Mouse (Mus musculus) hindbrain, embryonic 15.5 days (tissue): ENCODE results near the gene Hadhb. TPM values are rescaled to one million over a fixed set of nuclear protein-coding genes. Genes with fewer than 3 reads are reported as not detected.

ENCODE experiments used
- ATAC-seq: fragments of 200-750 bp; cut with Nextera tagmentation; 2 replicates; pipeline ENCODE4 v1.8.0; 2017; ENCODE audit warnings: low read depth, moderate number of reproducible peaks, moderate TSS enrichment; ENCODE audit not compliant: low FRiP score
- H3K27ac ChIP-seq: fragments of 300-500 bp; sonication (generic); replicated peaks from 2 replicates; pipeline ENCODE4 v1.5.1; 2015; ENCODE audit warnings: mild to moderate bottlenecking, inconsistent platforms
- H3K27me3 ChIP-seq: fragments of 300-500 bp; sonication (generic); 2 replicates; pipeline ENCODE4 v1.6.1; 2015; ENCODE audit warnings: control low read depth, inconsistent platforms
- H3K36me3 ChIP-seq: fragments of 300-500 bp; sonication (generic); 2 replicates; pipeline ENCODE4 v1.6.1; 2015; ENCODE audit warnings: control low read depth, inconsistent platforms
- H3K4me1 ChIP-seq: fragments of 300-500 bp; sonication (generic); replicated peaks from 2 replicates; pipeline ENCODE4 v1.6.1; 2015; ENCODE audit warnings: control low read depth, inconsistent platforms
- H3K4me2 ChIP-seq: fragments of 300-500 bp; sonication (generic); 2 replicates; pipeline ENCODE4 v1.6.1; 2015; ENCODE audit warnings: moderate library complexity, mild to moderate bottlenecking, inconsistent platforms
- H3K4me3 ChIP-seq: fragments of 300-500 bp; sonication (generic); 2 replicates; pipeline ENCODE4 v1.5.1; 2015; ENCODE audit warnings: mild to moderate bottlenecking, inconsistent platforms
- H3K9ac ChIP-seq: fragments of 300-500 bp; sonication (generic); 2 replicates; pipeline ENCODE4 v1.6.1; 2015; ENCODE audit warnings: inconsistent platforms
- H3K9me3 ChIP-seq: fragments of 300-500 bp; sonication (generic); 2 replicates; pipeline ENCODE4 v1.6.1; 2016; ENCODE audit warnings: control low read depth, inconsistent platforms
- WGBS: fragments of 180-500 bp; shearing (Covaris S2); methylation state at CpG from one replicate; pipeline ENCODE4 v1.1.7; 2015; 5-methylcytosine and 5-hydroxymethylcytosine counted together
- microRNA counts: library from miRNA; unstranded; fragments of <30 nt; microRNA quantifications from one replicate; lab custom pipeline; 2016
- microRNA-seq: library from miRNA; unstranded; fragments of <30 nt; microRNA quantifications from one replicate; pipeline ENCODE4, GENCODE M21; 2016
- polyA plus RNA-seq: library from polyadenylated mRNA; unstranded; fragments of >200 nt; fragmentation: Nextera tagmentation; extraction: Ambion mirVana; gene quantifications from 2 replicates; pipeline ENCODE4 v1.2.1, GENCODE M21; 2015

Hadhb gene
- polyA plus RNA-seq, 1 experiment from 2014 or later, result 56.5 TPM

GRCm38 (mm10) chr5:30220666-30221065, 65.6 kb downstream of the Hadhb start:
- Histone ChIP-seq H3K27me3 (0 out of 2 replicates have a peak, but pooled peaks cover 3% of the 10 kb centered on the region), H3K9ac (no peak overlapping the region), H3K4me2 (no peak overlapping the region), H3K9me3 (no peaks in the 10 kb centered on the region), H3K4me3 (no peak overlapping the region), H3K4me1 (no peaks in the 10 kb centered on the region), H3K27ac (no peak overlapping the region), H3K36me3 (peaks cover 6% of the 10 kb centered on the region; the same call in 1 of the 2 replicates)
- ATAC-seq, result no peak
- 85% methylated on average over 8 of the region's 8 CpGs for WGBS

DNA sequence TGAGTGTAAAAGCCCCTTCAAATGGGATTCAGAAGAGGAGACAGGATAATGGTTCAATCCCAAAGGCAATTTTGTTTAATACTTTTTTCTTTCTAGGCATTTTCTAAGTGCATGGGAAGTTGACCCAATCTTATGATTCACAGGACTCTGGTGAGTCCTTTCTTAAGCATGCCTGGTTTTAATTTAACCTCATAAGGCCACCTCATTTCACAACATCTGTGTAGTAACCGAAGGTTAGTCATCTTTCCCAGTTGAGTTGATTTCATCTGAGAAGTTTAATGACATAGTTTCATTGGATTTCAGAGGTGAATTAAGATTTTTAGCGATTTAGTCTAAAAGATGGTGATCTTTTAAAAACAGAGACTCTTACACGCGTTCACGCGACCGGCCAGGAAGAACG, 67.6 kb downstream of the Hadhb start:
- Histone ChIP-seq H3K4me1 (no peaks in the 10 kb centered on the region), H3K27ac (no peak overlapping the region), H3K9me3 (no peaks in the 10 kb centered on the region), H3K27me3 (no peaks in the 10 kb centered on the region), H3K4me2 (no peak overlapping the region), H3K4me3 (no peak overlapping the region), H3K9ac (no peak overlapping the region), H3K36me3 (peaks cover 6% of the 10 kb centered on the region; the same call in 1 of the 2 replicates)
- ATAC-seq, result no peak
- 96% methylated on average over 8 of the region's 8 CpGs for WGBS

DNA sequence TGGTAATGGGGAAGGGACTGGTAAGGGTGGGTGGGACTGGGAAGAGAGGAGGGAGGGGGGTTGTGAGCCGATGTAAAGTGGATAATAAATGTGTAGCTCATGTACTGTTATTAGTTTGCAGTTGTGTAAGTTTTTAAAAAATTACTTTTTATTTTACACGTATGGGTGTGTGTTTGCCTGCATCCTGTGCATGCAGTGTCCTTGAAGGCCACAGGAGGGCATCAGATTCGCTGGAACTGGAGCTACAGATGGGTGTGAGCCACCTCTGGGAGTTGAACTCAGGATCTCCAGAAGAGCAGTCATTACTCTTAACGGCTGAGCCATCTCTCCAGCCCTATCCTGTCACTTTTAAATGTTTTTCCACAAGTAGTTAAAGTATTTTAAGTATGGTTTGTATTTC, 75.9 kb downstream of the Hadhb start:
- ATAC-seq, result no peak
- H3K9ac ChIP-seq, result no peak overlapping the region
- no peaks in the 10 kb centered on the region for H3K9me3 ChIP-seq
- H3K36me3 ChIP-seq, result no peaks in the 10 kb centered on the region
- peaks cover 30% of the 10 kb centered on the region for H3K4me1 ChIP-seq
- 80% methylated on average over 4 of the region's 4 CpGs for WGBS
- H3K27me3 ChIP-seq, result no peaks in the 10 kb centered on the region
- H3K4me2 ChIP-seq, result no peak overlapping the region
- H3K27ac ChIP-seq, result no peak overlapping the region
- H3K4me3 ChIP-seq, result no peak overlapping the region

- H3K9me3 ChIP-seq, result no peaks in the 10 kb centered on the region
- ATAC-seq, result no peak
These were observed 76.8 kb downstream of the Hadhb start for GRCm38 (mm10) chr5:30231891-30232270.

DNA sequence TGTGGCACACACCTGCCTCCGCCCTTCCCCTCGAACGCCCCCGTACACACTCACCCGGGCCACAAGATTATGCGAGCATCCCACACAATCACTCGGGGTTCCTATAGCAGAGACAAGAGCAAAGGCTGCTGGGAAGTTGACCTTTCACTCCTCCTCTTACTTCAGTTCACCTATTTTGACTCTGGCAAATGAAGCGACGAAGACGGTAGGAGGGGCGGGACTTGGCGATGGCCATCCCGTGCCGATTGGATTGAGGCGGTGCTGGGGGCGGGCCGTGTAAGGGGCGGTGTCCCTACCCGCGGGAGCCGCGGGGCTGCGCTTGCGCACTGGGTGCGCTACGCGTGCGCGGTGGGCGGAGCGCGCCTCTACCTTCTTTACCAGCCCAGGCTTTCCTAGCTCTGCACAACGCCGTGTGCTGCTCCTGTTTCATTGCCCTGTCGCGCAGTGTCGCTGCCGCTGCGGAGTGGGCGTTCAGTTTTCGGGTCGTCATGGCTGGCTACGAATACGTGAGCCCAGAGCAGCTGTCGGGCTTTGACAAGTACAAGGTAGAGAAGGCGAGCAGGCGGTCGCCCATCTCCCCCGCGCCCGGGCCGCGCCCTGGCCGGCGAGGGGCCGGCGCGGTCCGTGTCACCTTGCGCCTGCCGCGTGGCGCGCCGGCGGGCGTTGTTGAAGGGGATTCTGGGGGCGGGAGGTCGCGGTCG, 77.4 kb downstream of the Hadhb start, which contains the start of gene Selenoi:
TSS of gene Selenoi (plus strand) at position 311 of the 701 bp plus-strand sequence.
- H3K36me3 ChIP-seq, result no peaks in the 10 kb centered on the region
- H3K4me2 ChIP-seq, result peak within 1 kb of the TSS; percentile 87
- H3K9ac ChIP-seq, result peak within 1 kb of the TSS; percentile 79
- peak; percentile 100 for ATAC-seq
- no peaks in the 10 kb centered on the region for H3K9me3 ChIP-seq
- peak within 1 kb of the TSS; percentile 80 for H3K4me3 ChIP-seq
- peaks cover 30% of the 10 kb centered on the region for H3K4me1 ChIP-seq
- 3% methylated on average over 71 of the region's 71 CpGs for WGBS
- no peaks in the 10 kb centered on the region for H3K27me3 ChIP-seq
- peak within 1 kb of the TSS; percentile 92 for H3K27ac ChIP-seq

More at GRCm38 (mm10) chr5:30231891-30232270, 76.8 kb downstream of the Hadhb start:
- Histone ChIP-seq H3K4me3 (peak overlapping the region; percentile 80), H3K9ac (peak overlapping the region; percentile 70), H3K4me2 (peak overlapping the region; percentile 87), H3K4me1 (peaks cover 30% of the 10 kb centered on the region), H3K36me3 (no peaks in the 10 kb centered on the region), H3K27me3 (no peaks in the 10 kb centered on the region), H3K27ac (peak overlapping the region; percentile 86)
- 41% methylated on average over 16 of the region's 16 CpGs for WGBS

GRCm38 (mm10) chr5:30233042-30233441, 78.0 kb downstream of the Hadhb start:
- WGBS, result 3% methylated on average over 15 of the region's 15 CpGs
- Histone ChIP-seq H3K4me2 (peak overlapping the region; percentile 87), H3K27me3 (no peaks in the 10 kb centered on the region), H3K27ac (peak overlapping the region; percentile 92), H3K9ac (peak overlapping the region; percentile 79), H3K9me3 (no peaks in the 10 kb centered on the region), H3K4me3 (peak overlapping the region; percentile 80), H3K36me3 (no peaks in the 10 kb centered on the region), H3K4me1 (peaks cover 30% of the 10 kb centered on the region)
- ATAC-seq, result no peak

- no peak for ATAC-seq
- no peaks in the 10 kb centered on the region for H3K9me3 ChIP-seq
These were observed 78.9 kb downstream of the Hadhb start for GRCm38 (mm10) chr5:30233979-30234378.

More at GRCm38 (mm10) chr5:30233979-30234378, 78.9 kb downstream of the Hadhb start:
- WGBS, result 58% methylated on average over 8 of the region's 8 CpGs
- peak overlapping the region; percentile 79; the same call in 1 of the 2 replicates for H3K9ac ChIP-seq
- H3K4me3 ChIP-seq, result peak overlapping the region; percentile 80
- no peaks in the 10 kb centered on the region for H3K27me3 ChIP-seq
- H3K4me1 ChIP-seq, result peaks cover 30% of the 10 kb centered on the region
- H3K27ac ChIP-seq, result no peak overlapping the region
- peak overlapping the region; percentile 87 for H3K4me2 ChIP-seq
- no peaks in the 10 kb centered on the region for H3K36me3 ChIP-seq

MicroRNAs within 50 kb of the gene (microRNA counts, 519-probe panel; counts per million panel counts)
- not detected for microRNA mmu-miR-1960 (lab: Ali Mortazavi, UCI)

Small RNA genes within 50 kb of the gene (microRNA-seq; reads per million reads assigned to microRNA genes)
- gene Mir1960, result not detected

Other genes with a start within 250 kb of the Hadhb start
- gene Il6, start 142.1 kb upstream of the Hadhb start, polyA plus RNA-seq, result not detected in 2 replicates
- 52.5 and 59.1 TPM in 2 replicates for gene Tyms, start 81.6 kb upstream of the Hadhb start, polyA plus RNA-seq
- gene Garem2, start 50.1 kb upstream of the Hadhb start, polyA plus RNA-seq, result 11.5 and 13.7 TPM in 2 replicates
- gene 3110082J24Rik, start 49.2 kb upstream of the Hadhb start, polyA plus RNA-seq, result 3.2 and 5.3 TPM in 2 replicates
- 68.9 and 75.8 TPM in 2 replicates for gene Hadha, start 86 bp upstream of the Hadhb start, polyA plus RNA-seq
- gene Adgrf3, start 50.5 kb downstream of the Hadhb start, polyA plus RNA-seq, result not detected in 2 replicates
- gene Selenoi, start 77.3 kb downstream of the Hadhb start, polyA plus RNA-seq, result 24.8 and 25.0 TPM in 2 replicates
- gene Drc1, start 126.1 kb downstream of the Hadhb start, polyA plus RNA-seq, result 5.9 and 6.0 TPM in 2 replicates